ENCODE assay signal across 20 mouse cellular contexts in genomic region chr3:123296654-123297053, GRCm38 (mm10). TPM values are rescaled to one million over a fixed set of nuclear protein-coding genes. Genes with fewer than 3 reads are reported as not detected.
DNase-seq lines count a peak whose midpoint lies in the region; ATAC-seq and TF ChIP-seq lines count a peak whose summit lies in the region.
"Had no signal": no experiment of that assay in that cellular context is flagged by ENCODE, and none has a peak within 500 bp of the region (broad histone marks: within the 10 kb centered on the region; RNA-seq: fewer than 3 reads in every experiment).

No protein-coding gene starts in this region.

- TF ChIP-seq CTCF in lung, adult 2 months (IDR thresholded peaks at IDR 0.05; ENCODE audit: insufficient read depth, low read length) = no peak
- TF ChIP-seq CTCF in stomach, postnatal 0 days (IDR thresholded peaks at IDR 0.05; ENCODE audit: low read depth) = no peak

- no peaks in the 10 kb centered on the region for H3K27me3 ChIP-seq in heart, embryonic 13.5 days (replicated peaks)
- H3K27me3 ChIP-seq in lung, embryonic 15.5 days = no peaks in the 10 kb centered on the region
- no peaks in the 10 kb centered on the region for H3K27me3 ChIP-seq in stomach, postnatal 0 days (ENCODE audit: control insufficient read depth, insufficient read depth, low read length)
- no peaks in the 10 kb centered on the region for H3K27me3 ChIP-seq in kidney, embryonic 16.5 days (ENCODE audit: insufficient read depth, low read length)
- H3K27me3 ChIP-seq: limb, embryonic 15.5 days; neural tube, embryonic 12.5 days had no signal

- peak overlapping the region; percentile 37; the same call in 1 of the 2 replicates for H3K9ac ChIP-seq in heart, embryonic 13.5 days
- H3K9ac ChIP-seq in lung, embryonic 15.5 days = no peak overlapping the region
- H3K9ac ChIP-seq in stomach, postnatal 0 days (ENCODE audit: low read length) = no peak overlapping the region
- H3K9ac ChIP-seq in kidney, embryonic 16.5 days (replicated peaks; ENCODE audit: low read length) = no peak overlapping the region
- H3K9ac ChIP-seq: limb, embryonic 15.5 days; neural tube, embryonic 12.5 days had no signal

- ATAC-seq in heart, embryonic 13.5 days (ENCODE audit: extremely low read depth, insufficient number of reproducible peaks, low FRiP score, low TSS enrichment) = no peak; the same call in 1 of the 2 replicates
- ATAC-seq in lung, embryonic 15.5 days (ENCODE audit: borderline replicate concordance, extremely low read depth, low FRiP score, low TSS enrichment) = peak; percentile 71
- ATAC-seq in stomach, postnatal 0 days (ENCODE audit: low FRiP score, low TSS enrichment) = peak; percentile 61; the same call in 1 of the 2 replicates
- ATAC-seq in kidney, embryonic 16.5 days (ENCODE audit: low FRiP score, low TSS enrichment) = no peak

- no peaks in the 10 kb centered on the region for H3K9me3 ChIP-seq in heart, embryonic 13.5 days
- no peaks in the 10 kb centered on the region for H3K9me3 ChIP-seq in lung, embryonic 15.5 days
- no peaks in the 10 kb centered on the region for H3K9me3 ChIP-seq in stomach, postnatal 0 days (ENCODE audit: control insufficient read depth, low read length)
- no peaks in the 10 kb centered on the region for H3K9me3 ChIP-seq in kidney, embryonic 16.5 days (ENCODE audit: low read length)
- H3K9me3 ChIP-seq: embryonic facial prominence, embryonic 10.5 days; G1E; hindbrain, embryonic 10.5 days; limb, embryonic 15.5 days; neural tube, embryonic 12.5 days had no signal

- H3K4me2 ChIP-seq in heart, embryonic 13.5 days = peak overlapping the region; percentile 34
- no peak overlapping the region for H3K4me2 ChIP-seq in lung, embryonic 15.5 days
- no peak overlapping the region for H3K4me2 ChIP-seq in stomach, postnatal 0 days (replicated peaks; ENCODE audit: low read depth)
- H3K4me2 ChIP-seq in kidney, embryonic 16.5 days (replicated peaks; ENCODE audit: low read depth, low read length) = no peak overlapping the region
- H3K4me2 ChIP-seq: limb, embryonic 15.5 days; neural tube, embryonic 12.5 days had no signal

- H3K27ac ChIP-seq in heart, embryonic 13.5 days (replicated peaks) = peak overlapping the region; percentile 74
- H3K27ac ChIP-seq in lung, embryonic 15.5 days = peak overlapping the region; percentile 43
- H3K27ac ChIP-seq in stomach, postnatal 0 days (replicated peaks) = no peak overlapping the region
- H3K27ac ChIP-seq in kidney, embryonic 16.5 days (ENCODE audit: low read length) = no peak overlapping the region
- H3K27ac ChIP-seq: embryonic facial prominence, embryonic 10.5 days; hindbrain, embryonic 10.5 days; limb, embryonic 15.5 days; neural tube, embryonic 12.5 days had no signal

- TF ChIP-seq POLR2A in lung, adult 2 months (IDR thresholded peaks at IDR 0.05; ENCODE audit: borderline replicate concordance, extremely low read depth, low read depth, low read length) = no peak

- intact Hi-C loops in heart, postnatal 25 days (cut with DNase I) = no loop called here

- H3K36me3 ChIP-seq in heart, embryonic 13.5 days = peaks cover 89% of the 10 kb centered on the region
- H3K36me3 ChIP-seq in lung, embryonic 15.5 days = peaks cover 56% of the 10 kb centered on the region
- H3K36me3 ChIP-seq in stomach, postnatal 0 days (ENCODE audit: control insufficient read depth, insufficient read depth, low read length) = peaks cover 26% of the 10 kb centered on the region
- H3K36me3 ChIP-seq in kidney, embryonic 16.5 days (ENCODE audit: insufficient read depth, low read length) = peaks cover 48% of the 10 kb centered on the region
- H3K36me3 ChIP-seq: G1E; neural tube, embryonic 12.5 days had no signal

- no peak for DNase-seq in heart, postnatal 25 days (ENCODE audit: low spot score)
- DNase-seq in lung, adult 2 months = no peak
- peak; percentile 11 for DNase-seq in forelimb bud, embryonic 11.5 days (ENCODE audit: low read depth, low spot score)
- no peak for DNase-seq in stomach, postnatal 0 days (ENCODE audit: low spot score)
- DNase-seq in kidney, postnatal 10 days = no peak
- DNase-seq: adrenal gland, postnatal 10 days; cerebellum, adult 18-20 months; cerebellum, postnatal 36 days; gastrocnemius, postnatal 25 days; kidney, adult 2 months; kidney, postnatal 4 days; thymus, postnatal 25 days had no signal

- TF ChIP-seq EP300 in stomach, postnatal 0 days (optimal IDR thresholded peaks at IDR 0.05) = no peak

- peaks cover 15% of the 10 kb centered on the region for H3K4me1 ChIP-seq in heart, embryonic 13.5 days
- H3K4me1 ChIP-seq in lung, embryonic 15.5 days = 0 out of 2 replicates have a peak, but pooled peaks cover 3% of the 10 kb centered on the region
- no peaks in the 10 kb centered on the region for H3K4me1 ChIP-seq in lung, adult 2 months (ENCODE audit: control insufficient read depth, insufficient read depth, low read length)
- no peaks in the 10 kb centered on the region for H3K4me1 ChIP-seq in stomach, postnatal 0 days (replicated peaks; ENCODE audit: control insufficient read depth, insufficient read depth)
- no peaks in the 10 kb centered on the region for H3K4me1 ChIP-seq in kidney, embryonic 16.5 days (ENCODE audit: insufficient read depth, low read length)
- H3K4me1 ChIP-seq: limb, embryonic 15.5 days; neural tube, embryonic 12.5 days had no signal

- 36% methylated on average over 11 of the region's 11 CpGs for WGBS in heart, embryonic 13.5 days
- 58% methylated on average over 11 of the region's 11 CpGs for WGBS in lung, embryonic 15.5 days
- WGBS in lung, adult 2 months = 62% methylated on average over 11 of the region's 11 CpGs
- WGBS in stomach, postnatal 0 days = 47% methylated on average over 11 of the region's 11 CpGs
- 82% methylated on average over 11 of the region's 11 CpGs for WGBS in kidney, embryonic 16.5 days

- H3K4me3 ChIP-seq in heart, embryonic 13.5 days = no peak overlapping the region
- no peak overlapping the region for H3K4me3 ChIP-seq in lung, embryonic 15.5 days
- H3K4me3 ChIP-seq in lung, adult 2 months (replicated peaks; ENCODE audit: extremely low read depth, low read depth, low read length) = no peak overlapping the region
- no peak overlapping the region for H3K4me3 ChIP-seq in stomach, postnatal 0 days (ENCODE audit: low read depth, low read length)
- H3K4me3 ChIP-seq in kidney, embryonic 16.5 days (ENCODE audit: low read length) = no peak overlapping the region
- H3K4me3 ChIP-seq: embryonic facial prominence, embryonic 10.5 days; hindbrain, embryonic 10.5 days; limb, embryonic 15.5 days; neural tube, embryonic 12.5 days had no signal

RNA-seq across cellular contexts. Expression of gene Sec24d, which starts 29.4 kb away (rescaled TPM):
- polyA plus RNA-seq in heart, embryonic 13.5 days (2015; fragmentation: Nextera tagmentation; extraction: Ambion mirVana) = 67.2 and 70.4 TPM in 2 replicates
- total RNA-seq in heart, postnatal 25 days (2021) = 10 to 100 TPM; 41.4 to 41.8 TPM
- 67.2 and 75.2 TPM in 2 replicates for polyA plus RNA-seq in lung, embryonic 15.5 days (2015; fragmentation: Nextera tagmentation; extraction: Ambion mirVana)
- polyA plus RNA-seq in lung, adult 2 months (2012; rRNA removed) = 41.5 and 51.1 TPM in 2 replicates
- 53.1 and 55.6 TPM in 2 replicates for polyA plus RNA-seq in stomach, postnatal 0 days (2015; fragmentation: Nextera tagmentation; extraction: Ambion mirVana)
- 70.1 and 75.4 TPM in 2 replicates for polyA plus RNA-seq in kidney, embryonic 16.5 days (2015; fragmentation: Nextera tagmentation; extraction: Ambion mirVana)
- polyA plus RNA-seq: G1E had no signal

Comparison
In these comparisons a context has a peak if more than half of its experiments do, and no peak if none do; other contexts are left out.
1. ATAC-seq: peak in lung, embryonic 15.5 days (single experiment) and stomach, postnatal 0 days (single experiment); none in heart, embryonic 13.5 days (single experiment) and kidney, embryonic 16.5 days (single experiment).
2. H3K27ac ChIP-seq: peak in heart, embryonic 13.5 days (single experiment) and lung, embryonic 15.5 days (single experiment); none in stomach, postnatal 0 days (single experiment) and kidney, embryonic 16.5 days (single experiment).